Mouse (Mus musculus): Measurements from ENCODE around the gene Cd2ap. TPM values are rescaled to one million over a fixed set of nuclear protein-coding genes. Genes with fewer than 3 reads are reported as not detected.
A peak's percentile ranks its signal among the peaks of the same experiment; 100 is the strongest.

The Cd2ap gene
- polyA plus RNA-seq, 1 experiment from 2014 or later = 34.2 TPM

DNA sequence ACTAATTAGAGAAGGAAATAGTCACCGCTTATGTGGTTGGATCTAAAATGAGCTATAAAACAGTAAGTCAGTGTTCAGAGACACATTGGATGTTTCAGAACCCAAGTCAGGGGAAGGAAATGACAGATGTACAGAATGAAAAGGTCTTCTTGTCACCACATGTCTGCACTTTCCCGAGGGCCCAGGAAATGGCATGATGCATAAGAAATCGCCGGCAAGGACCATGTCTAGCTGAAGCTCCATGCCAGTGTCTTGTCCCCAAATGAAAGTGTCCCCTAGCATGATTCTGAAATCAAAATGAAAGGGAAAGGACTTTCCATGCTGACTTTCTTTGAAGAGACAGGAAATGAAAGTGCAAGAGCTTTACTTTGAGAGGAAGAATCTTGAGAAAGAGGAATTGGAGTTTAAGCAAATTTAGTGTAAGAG, 10.8 kb upstream of the Cd2ap start:
- no peak overlapping the region for H3K4me3 ChIP-seq (replicated peaks)
- WGBS = 76% methylated on average over 4 of the region's 4 CpGs
- no peak for ATAC-seq (replicated peaks; ENCODE audit: low FRiP score)
- H3K9me3 ChIP-seq (replicated peaks) = no peaks in the 10 kb centered on the region
- H3K4me1 ChIP-seq = peaks cover 21% of the 10 kb centered on the region
- no peak overlapping the region for H3K27ac ChIP-seq
- no peak overlapping the region for H3K4me2 ChIP-seq
- no peaks in the 10 kb centered on the region for H3K36me3 ChIP-seq
- H3K9ac ChIP-seq = no peak overlapping the region
- H3K27me3 ChIP-seq = no peaks in the 10 kb centered on the region

GRCm38 (mm10) chr17:42885091-42885501, 8.6 kb upstream of the Cd2ap start:
- Histone ChIP-seq H3K36me3 (no peaks in the 10 kb centered on the region), H3K4me2 (no peak overlapping the region), H3K27ac (peak overlapping the region; percentile 25; the same call in 1 of the 2 replicates), H3K9me3 (replicated peaks) (no peaks in the 10 kb centered on the region), H3K27me3 (no peaks in the 10 kb centered on the region), H3K4me1 (peaks cover 21% of the 10 kb centered on the region), H3K9ac (no peak overlapping the region), H3K4me3 (replicated peaks) (no peak overlapping the region)
- WGBS = 53% methylated on average over 7 of the region's 7 CpGs
- ATAC-seq (replicated peaks; ENCODE audit: low FRiP score) = no peak

DNA sequence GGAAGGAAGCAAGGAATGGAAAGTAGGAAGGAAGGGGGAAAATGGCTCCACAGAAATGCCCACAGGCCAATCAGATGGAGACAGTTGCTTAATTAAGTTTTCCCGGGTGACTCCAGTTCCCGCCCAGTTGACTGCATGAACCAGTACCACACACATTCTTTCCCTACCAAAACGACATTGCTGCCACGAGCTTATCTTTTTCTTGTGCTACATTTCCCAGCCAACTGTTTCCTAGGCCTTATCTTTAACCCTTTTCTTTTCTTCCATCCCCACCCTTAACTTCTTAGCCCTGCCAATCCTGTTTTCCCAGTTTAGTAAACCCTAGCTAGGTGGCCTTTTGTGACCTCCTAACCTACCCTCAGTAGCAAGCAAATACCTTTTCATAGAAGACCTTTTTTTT, 7.9 kb upstream of the Cd2ap start:
- H3K4me2 ChIP-seq = no peak overlapping the region
- no peak overlapping the region for H3K4me3 ChIP-seq (replicated peaks)
- no peaks in the 10 kb centered on the region for H3K9me3 ChIP-seq (replicated peaks)
- H3K27me3 ChIP-seq = no peaks in the 10 kb centered on the region
- peaks cover 21% of the 10 kb centered on the region for H3K4me1 ChIP-seq
- 46% methylated on average over 4 of the region's 4 CpGs for WGBS
- H3K27ac ChIP-seq = peak overlapping the region; percentile 25
- no peak overlapping the region for H3K9ac ChIP-seq
- no peak for ATAC-seq (replicated peaks; ENCODE audit: low FRiP score)
- no peaks in the 10 kb centered on the region for H3K36me3 ChIP-seq

GRCm38 (mm10) chr17:42883769-42884168, 7.3 kb upstream of the Cd2ap start:
- WGBS = 91% methylated on average over 8 of the region's 8 CpGs
- H3K9me3 ChIP-seq (replicated peaks) = no peaks in the 10 kb centered on the region
- H3K4me1 ChIP-seq = peaks cover 21% of the 10 kb centered on the region
- H3K9ac ChIP-seq = no peak overlapping the region
- no peaks in the 10 kb centered on the region for H3K36me3 ChIP-seq
- no peak overlapping the region for H3K4me2 ChIP-seq
- no peak overlapping the region for H3K4me3 ChIP-seq (replicated peaks)
- H3K27ac ChIP-seq = peak overlapping the region; percentile 51; the same call in 1 of the 2 replicates
- no peaks in the 10 kb centered on the region for H3K27me3 ChIP-seq
- peak; percentile 47; the same call in 1 of the 2 replicates for ATAC-seq (replicated peaks; ENCODE audit: low FRiP score)

GRCm38 (mm10) chr17:42883315-42883714, 6.8 kb upstream of the Cd2ap start:
- Histone ChIP-seq H3K9me3 (replicated peaks) (no peaks in the 10 kb centered on the region), H3K27ac (peak overlapping the region; percentile 51; the same call in 1 of the 2 replicates), H3K36me3 (no peaks in the 10 kb centered on the region)

GRCm38 (mm10) chr17:42882873-42883272, 6.4 kb upstream of the Cd2ap start:
- Histone ChIP-seq H3K4me3 (replicated peaks) (no peak overlapping the region), H3K4me2 (peak overlapping the region; percentile 23; the same call in 1 of the 2 replicates), H3K27ac (peak overlapping the region; percentile 51; the same call in 1 of the 2 replicates), H3K9me3 (replicated peaks) (no peaks in the 10 kb centered on the region), H3K27me3 (no peaks in the 10 kb centered on the region), H3K4me1 (peaks cover 21% of the 10 kb centered on the region), H3K36me3 (no peaks in the 10 kb centered on the region), H3K9ac (no peak overlapping the region)
- 81% methylated on average over 1 of the region's 1 CpGs for WGBS
- no peak for ATAC-seq (replicated peaks; ENCODE audit: low FRiP score)

More at GRCm38 (mm10) chr17:42883315-42883714, 6.8 kb upstream of the Cd2ap start:
- ATAC-seq (replicated peaks; ENCODE audit: low FRiP score) = peak; percentile 70; the same call in 1 of the 2 replicates
- H3K27me3 ChIP-seq = no peaks in the 10 kb centered on the region
- no peak overlapping the region for H3K9ac ChIP-seq
- peak overlapping the region; percentile 23; the same call in 1 of the 2 replicates for H3K4me2 ChIP-seq
- WGBS = 20% methylated on average over 9 of the region's 9 CpGs
- no peak overlapping the region for H3K4me3 ChIP-seq (replicated peaks)
- H3K4me1 ChIP-seq = peaks cover 21% of the 10 kb centered on the region

- Histone ChIP-seq H3K4me1 (peaks cover 23% of the 10 kb centered on the region), H3K4me3 (replicated peaks) (peak overlapping the region; percentile 95), H3K36me3 (no peaks in the 10 kb centered on the region), H3K27me3 (no peaks in the 10 kb centered on the region), H3K9me3 (replicated peaks) (no peaks in the 10 kb centered on the region), H3K9ac (peak overlapping the region; percentile 98; the same call in 1 of the 2 replicates), H3K27ac (peak overlapping the region; percentile 97), H3K4me2 (peak overlapping the region; percentile 71)
- ATAC-seq (replicated peaks; ENCODE audit: low FRiP score) = no peak
- WGBS = 30% methylated on average over 13 of the region's 13 CpGs
These were observed 500 bp upstream of the Cd2ap start for GRCm38 (mm10) chr17:42876904-42877425.

DNA sequence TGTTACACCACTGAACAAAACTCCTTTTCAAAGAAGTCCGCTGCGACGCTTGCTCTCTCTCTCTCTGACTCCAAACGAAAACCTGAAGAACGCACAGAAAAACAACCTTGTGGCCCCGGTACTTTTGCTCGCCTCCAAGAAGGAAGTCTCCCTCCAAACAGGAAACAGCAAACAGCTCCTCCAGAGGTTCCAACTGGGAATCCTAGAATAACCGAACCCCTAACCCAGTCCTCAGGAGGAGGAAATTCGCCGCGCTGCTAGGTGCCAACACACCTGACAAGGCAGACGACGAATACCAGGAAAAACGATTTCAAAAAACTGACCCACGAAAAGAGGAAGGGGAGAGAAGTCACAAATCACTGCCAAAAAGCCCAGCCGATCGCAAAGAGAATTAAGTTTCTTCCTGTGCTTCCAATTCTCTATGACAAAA, 879 bp downstream of the Cd2ap start:
- H3K4me3 ChIP-seq (replicated peaks) = peak overlapping the region; percentile 95
- H3K4me1 ChIP-seq = peaks cover 24% of the 10 kb centered on the region
- H3K27me3 ChIP-seq = no peaks in the 10 kb centered on the region
- peak overlapping the region; percentile 97 for H3K27ac ChIP-seq
- no peak; the same call in 1 of the 2 replicates for ATAC-seq (replicated peaks; ENCODE audit: low FRiP score)
- H3K36me3 ChIP-seq = no peaks in the 10 kb centered on the region
- WGBS = under 1% methylated on average over 17 of the region's 17 CpGs
- H3K9ac ChIP-seq = peak overlapping the region; percentile 98
- no peaks in the 10 kb centered on the region for H3K9me3 ChIP-seq (replicated peaks)
- peak overlapping the region; percentile 71 for H3K4me2 ChIP-seq

DNA sequence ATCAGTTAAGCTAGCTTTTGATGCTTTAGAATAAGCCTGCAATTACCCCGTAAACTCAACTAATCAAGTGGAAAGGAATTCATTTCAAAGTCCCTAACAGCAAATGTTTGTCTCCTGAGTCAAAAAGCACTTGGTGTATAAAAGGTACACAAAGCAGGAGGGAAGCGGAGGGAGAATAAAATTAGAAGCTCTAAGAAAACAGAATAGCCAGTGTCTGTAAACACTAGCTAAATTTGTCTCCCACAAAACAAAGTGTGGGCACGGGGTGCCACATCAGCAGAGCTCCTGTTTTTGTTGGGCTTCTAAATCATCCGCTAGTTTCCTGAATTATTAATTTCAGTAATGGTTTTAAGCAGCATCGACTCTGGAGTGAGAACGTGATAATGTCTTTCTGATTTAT, 1.4 kb downstream of the Cd2ap start:
- peak overlapping the region; percentile 71 for H3K4me2 ChIP-seq
- no peaks in the 10 kb centered on the region for H3K27me3 ChIP-seq
- no peak for ATAC-seq (replicated peaks; ENCODE audit: low FRiP score)
- H3K4me3 ChIP-seq (replicated peaks) = peak overlapping the region; percentile 95
- no peaks in the 10 kb centered on the region for H3K9me3 ChIP-seq (replicated peaks)
- 7% methylated on average over 6 of the region's 6 CpGs for WGBS
- H3K27ac ChIP-seq = peak overlapping the region; percentile 97
- peak overlapping the region; percentile 98 for H3K9ac ChIP-seq
- H3K36me3 ChIP-seq = no peaks in the 10 kb centered on the region
- H3K4me1 ChIP-seq = peaks cover 27% of the 10 kb centered on the region

- H3K4me3 ChIP-seq (replicated peaks) = no peak overlapping the region
- H3K4me1 ChIP-seq = peaks cover 28% of the 10 kb centered on the region
- no peaks in the 10 kb centered on the region for H3K36me3 ChIP-seq
- H3K27ac ChIP-seq = 0 out of 2 replicates have a peak overlapping the region, but pooled peaks have one; percentile 48
- ATAC-seq (replicated peaks; ENCODE audit: low FRiP score) = no peak
- no peaks in the 10 kb centered on the region for H3K9me3 ChIP-seq (replicated peaks)
- no peak overlapping the region for H3K4me2 ChIP-seq
- no peaks in the 10 kb centered on the region for H3K27me3 ChIP-seq
- H3K9ac ChIP-seq = no peak overlapping the region
These were observed 6.0 kb downstream of the Cd2ap start for GRCm38 (mm10) chr17:42870465-42870864.

GRCm38 (mm10) chr17:42863186-42863585, 13.3 kb downstream of the Cd2ap start:
- no peak for ATAC-seq (replicated peaks; ENCODE audit: low FRiP score)
- Histone ChIP-seq H3K27ac (no peak overlapping the region), H3K4me3 (replicated peaks) (no peak overlapping the region), H3K27me3 (no peaks in the 10 kb centered on the region), H3K4me2 (no peak overlapping the region), H3K4me1 (no peaks in the 10 kb centered on the region), H3K9ac (no peak overlapping the region), H3K36me3 (no peaks in the 10 kb centered on the region), H3K9me3 (replicated peaks) (no peaks in the 10 kb centered on the region)
- WGBS = 90% methylated on average over 3 of the region's 3 CpGs

DNA sequence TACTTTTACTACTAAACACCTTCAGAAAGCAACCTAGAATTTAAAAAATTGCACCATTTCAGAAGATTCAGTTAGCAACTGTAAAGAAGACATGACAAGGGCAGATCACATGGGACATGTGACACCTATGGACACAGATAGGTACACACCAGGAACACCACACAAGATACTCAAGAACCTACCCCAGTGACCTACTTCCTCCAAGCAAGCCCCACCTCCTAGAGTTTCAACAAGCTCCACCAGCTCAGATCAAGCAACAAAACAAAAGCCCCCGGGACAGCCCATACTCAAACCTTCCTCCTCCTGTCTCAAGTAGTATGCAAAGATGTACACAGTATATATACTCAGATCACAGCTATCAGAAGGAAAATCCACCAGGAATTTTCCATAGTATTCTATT, 16.1 kb downstream of the Cd2ap start:
- H3K4me3 ChIP-seq (replicated peaks) = no peak overlapping the region
- no peaks in the 10 kb centered on the region for H3K36me3 ChIP-seq
- H3K9ac ChIP-seq = no peak overlapping the region
- H3K9me3 ChIP-seq (replicated peaks) = no peaks in the 10 kb centered on the region
- no peak for ATAC-seq (replicated peaks; ENCODE audit: low FRiP score)
- 88% methylated on average over 1 of the region's 1 CpGs for WGBS
- H3K27me3 ChIP-seq = no peaks in the 10 kb centered on the region
- H3K27ac ChIP-seq = no peak overlapping the region
- no peak overlapping the region for H3K4me2 ChIP-seq
- 0 out of 2 replicates have a peak, but pooled peaks cover 3% of the 10 kb centered on the region for H3K4me1 ChIP-seq

Data from kidney, embryonic 15.5 days (tissue).